Mouse (Mus musculus): ENCODE data around the gene St7.

DNA sequence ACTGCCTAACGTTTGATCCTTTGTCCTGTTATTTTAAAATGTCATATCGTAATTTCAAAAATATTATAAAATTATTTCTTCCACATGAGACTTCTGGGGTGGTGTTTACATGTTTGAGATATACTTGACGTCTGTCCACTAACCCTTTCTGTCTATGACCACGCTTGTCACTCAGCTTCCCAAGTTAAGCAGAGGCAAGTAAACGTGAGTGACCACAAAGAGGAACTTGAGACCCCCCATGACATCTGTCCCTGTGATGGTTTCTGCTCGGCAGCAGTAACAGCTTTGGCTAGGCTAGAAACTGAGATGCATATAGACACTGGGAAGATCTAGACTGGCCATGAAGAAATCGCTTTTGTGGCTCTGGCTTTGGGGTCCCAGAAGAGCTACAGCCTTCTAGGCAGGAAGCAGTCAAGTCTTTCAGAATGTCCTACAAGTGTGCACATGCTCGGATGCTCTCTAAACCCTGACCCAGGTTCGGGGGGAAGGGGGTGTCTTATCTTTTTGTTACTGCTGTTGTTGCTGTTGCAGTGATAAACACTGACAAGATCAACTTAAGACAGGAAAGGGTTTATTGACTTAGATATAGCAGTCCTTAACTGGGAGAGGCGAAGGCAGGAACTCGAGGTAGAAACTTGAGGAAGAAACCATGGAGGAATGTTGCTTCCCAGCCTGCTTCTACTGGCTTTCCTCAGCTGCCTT is 254.5 kb downstream of the St7 start:
- no peak for TF ChIP-seq CTCF (conservative IDR thresholded peaks at IDR 0.05; ENCODE audit: low read length)
- no peak for TF ChIP-seq POU5F1 (IDR thresholded peaks at IDR 0.05; ENCODE audit: borderline replicate concordance, low read length)

All from E14TG2a.4 (cell line).